Mouse (Mus musculus) hindbrain, embryonic 13.5 days (tissue): ENCODE measurements at regions not wholly inside any gene's neighbourhood (a gene's known extent, or its start where the extent isn't known, plus 50 kb on each side); places are given as distances from the start of the nearest gene placed in this dataset.

Experiments
- ATAC-seq: fragments of 200-750 bp; cut with Nextera tagmentation; 2 replicates; pipeline ENCODE4 v1.8.0; 2017; ENCODE audit warnings: moderate TSS enrichment; ENCODE audit not compliant: low FRiP score
- H3K27ac ChIP-seq: fragments of 300-500 bp; sonication (generic); 2 replicates; pipeline ENCODE4 v1.5.1; 2015; ENCODE audit warnings: inconsistent platforms, mild to moderate bottlenecking, moderate library complexity
- H3K27me3 ChIP-seq: fragments of 300-500 bp; sonication (generic); 2 replicates; pipeline ENCODE4 v1.6.1; 2015; ENCODE audit warnings: mild to moderate bottlenecking, inconsistent platforms
- H3K36me3 ChIP-seq: fragments of 300-500 bp; sonication (generic); 2 replicates; pipeline ENCODE4 v1.6.1; 2015; ENCODE audit warnings: mild to moderate bottlenecking, inconsistent platforms
- H3K4me1 ChIP-seq: fragments of 300-500 bp; sonication (generic); replicated peaks from 2 replicates; pipeline ENCODE4 v1.6.1; 2015; ENCODE audit warnings: inconsistent platforms
- H3K4me2 ChIP-seq: fragments of 300-500 bp; sonication (generic); 2 replicates; pipeline ENCODE4 v1.6.1; 2015; ENCODE audit warnings: inconsistent platforms, mild to moderate bottlenecking, moderate library complexity
- H3K4me3 ChIP-seq: fragments of 300-500 bp; sonication (generic); 2 replicates; pipeline ENCODE4 v1.5.1; 2015; ENCODE audit warnings: mild to moderate bottlenecking, inconsistent platforms
- H3K9ac ChIP-seq: fragments of 300-500 bp; sonication (generic); 2 replicates; pipeline ENCODE4 v1.6.1; 2015; ENCODE audit warnings: mild to moderate bottlenecking, inconsistent platforms
- H3K9me3 ChIP-seq: fragments of 300-500 bp; sonication (generic); 2 replicates; pipeline ENCODE4 v1.6.1; 2016; ENCODE audit warnings: inconsistent platforms
- WGBS: fragments of 180-500 bp; shearing (Covaris S2); methylation state at CpG from one replicate; pipeline ENCODE4 v1.1.7; 2015; 5-methylcytosine and 5-hydroxymethylcytosine counted together

GRCm38 (mm10) chr11:84627259-84627658 lies 101.9 kb upstream of the Lhx1 start:
- 68% methylated on average over 2 of the region's 2 CpGs for WGBS
- Histone ChIP-seq H3K4me1 (peaks cover 21% of the 10 kb centered on the region), H3K36me3 (no peaks in the 10 kb centered on the region), H3K9ac (no peak overlapping the region), H3K27ac (no peak overlapping the region), H3K4me3 (no peak overlapping the region), H3K9me3 (no peaks in the 10 kb centered on the region), H3K27me3 (peaks cover 31% of the 10 kb centered on the region; the same call in 1 of the 2 replicates), H3K4me2 (no peak overlapping the region)
- no peak for ATAC-seq

GRCm38 (mm10) chr11:84624100-84624499 lies 98.8 kb upstream of the Lhx1 start:
- peaks cover 29% of the 10 kb centered on the region; the same call in 1 of the 2 replicates for H3K27me3 ChIP-seq
- H3K9ac ChIP-seq = no peak overlapping the region
- 32% methylated on average over 5 of the region's 5 CpGs for WGBS
- no peaks in the 10 kb centered on the region for H3K36me3 ChIP-seq
- H3K9me3 ChIP-seq = no peaks in the 10 kb centered on the region
- no peak overlapping the region for H3K4me3 ChIP-seq
- H3K27ac ChIP-seq = no peak overlapping the region
- ATAC-seq = no peak
- peaks cover 14% of the 10 kb centered on the region; the same call in 1 of the 2 replicates for H3K4me1 ChIP-seq
- H3K4me2 ChIP-seq = no peak overlapping the region

- Histone ChIP-seq H3K4me1 (no peaks in the 10 kb centered on the region), H3K27ac (no peak overlapping the region), H3K9ac (no peak overlapping the region), H3K36me3 (no peaks in the 10 kb centered on the region), H3K27me3 (peaks cover 22% of the 10 kb centered on the region; the same call in 1 of the 2 replicates), H3K4me3 (no peak overlapping the region), H3K4me2 (no peak overlapping the region), H3K9me3 (no peaks in the 10 kb centered on the region)
- 85% methylated on average over 4 of the region's 4 CpGs for WGBS
- ATAC-seq = no peak
Observed at GRCm38 (mm10) chr11:84619713-84620112, 94.4 kb upstream of the Lhx1 start.

- no peak overlapping the region for H3K27ac ChIP-seq
- no peaks in the 10 kb centered on the region for H3K36me3 ChIP-seq
- ATAC-seq = no peak
- no peak overlapping the region for H3K4me3 ChIP-seq
- H3K27me3 ChIP-seq = 0 out of 2 replicates have a peak, but pooled peaks cover 20% of the 10 kb centered on the region
- H3K9me3 ChIP-seq = no peaks in the 10 kb centered on the region
- no peaks in the 10 kb centered on the region for H3K4me1 ChIP-seq
- WGBS = 89% methylated on average over 3 of the region's 3 CpGs
- no peak overlapping the region for H3K9ac ChIP-seq
- H3K4me2 ChIP-seq = no peak overlapping the region
Observed at GRCm38 (mm10) chr11:84618576-84618975, 93.2 kb upstream of the Lhx1 start.

- Histone ChIP-seq H3K36me3 (no peaks in the 10 kb centered on the region), H3K4me2 (no peak overlapping the region), H3K9me3 (no peaks in the 10 kb centered on the region), H3K4me3 (no peak overlapping the region), H3K9ac (no peak overlapping the region), H3K27me3 (peaks cover 31% of the 10 kb centered on the region; the same call in 1 of the 2 replicates), H3K27ac (no peak overlapping the region), H3K4me1 (peaks cover 10% of the 10 kb centered on the region)
- no peak for ATAC-seq
- 83% methylated on average over 9 of the region's 9 CpGs for WGBS
Observed at GRCm38 (mm10) chr11:84612982-84613720, 87.8 kb upstream of the Lhx1 start.

- Histone ChIP-seq H3K4me1 (peaks cover 17% of the 10 kb centered on the region), H3K9me3 (no peaks in the 10 kb centered on the region), H3K9ac (no peak overlapping the region), H3K4me2 (no peak overlapping the region), H3K4me3 (no peak overlapping the region), H3K36me3 (no peaks in the 10 kb centered on the region), H3K27ac (peak overlapping the region; percentile 35; the same call in 1 of the 2 replicates), H3K27me3 (peaks cover 40% of the 10 kb centered on the region; the same call in 1 of the 2 replicates)
- WGBS = 81% methylated on average over 4 of the region's 4 CpGs
- ATAC-seq = no peak
Observed at GRCm38 (mm10) chr11:84611625-84611879, 86.2 kb upstream of the Lhx1 start.

- no peaks in the 10 kb centered on the region for H3K9me3 ChIP-seq
- WGBS = 59% methylated on average over 7 of the region's 7 CpGs
- no peak overlapping the region for H3K4me3 ChIP-seq
- peaks cover 17% of the 10 kb centered on the region for H3K4me1 ChIP-seq
- H3K27ac ChIP-seq = peak overlapping the region; percentile 76
- no peak overlapping the region for H3K9ac ChIP-seq
- peaks cover 43% of the 10 kb centered on the region; the same call in 1 of the 2 replicates for H3K27me3 ChIP-seq
- H3K4me2 ChIP-seq = no peak overlapping the region
- no peaks in the 10 kb centered on the region for H3K36me3 ChIP-seq
- ATAC-seq = 0 out of 2 replicates have a peak, but pooled peaks have one; percentile 43
Observed at GRCm38 (mm10) chr11:84610774-84611624, 85.7 kb upstream of the Lhx1 start.

- H3K9me3 ChIP-seq = no peaks in the 10 kb centered on the region
- H3K27ac ChIP-seq = peak overlapping the region; percentile 30; the same call in 1 of the 2 replicates
- peaks cover 33% of the 10 kb centered on the region for H3K27me3 ChIP-seq
- H3K36me3 ChIP-seq = no peaks in the 10 kb centered on the region
- ATAC-seq = no peak
- H3K4me2 ChIP-seq = no peak overlapping the region
- H3K9ac ChIP-seq = no peak overlapping the region
- H3K4me3 ChIP-seq = no peak overlapping the region
- 10% methylated on average over 6 of the region's 6 CpGs for WGBS
- peaks cover 32% of the 10 kb centered on the region for H3K4me1 ChIP-seq
Observed at GRCm38 (mm10) chr11:84604781-84605180, 79.4 kb upstream of the Lhx1 start.

- ATAC-seq = peak; percentile 73
- Histone ChIP-seq H3K4me2 (peak overlapping the region; percentile 37), H3K4me1 (peaks cover 25% of the 10 kb centered on the region), H3K9ac (0 out of 2 replicates have a peak overlapping the region, but pooled peaks have one; percentile 39), H3K36me3 (no peaks in the 10 kb centered on the region), H3K27me3 (peaks cover 10% of the 10 kb centered on the region; the same call in 1 of the 2 replicates), H3K9me3 (no peaks in the 10 kb centered on the region), H3K27ac (peak overlapping the region; percentile 63), H3K4me3 (no peak overlapping the region)
- 28% methylated on average over 15 of the region's 15 CpGs for WGBS
Observed at GRCm38 (mm10) chr11:84599267-84599841, 74.0 kb upstream of the Lhx1 start.

GRCm38 (mm10) chr11:84597572-84598295 lies 72.4 kb upstream of the Lhx1 start:
- WGBS = 84% methylated on average over 9 of the region's 9 CpGs
- no peak overlapping the region for H3K4me3 ChIP-seq
- no peak overlapping the region for H3K27ac ChIP-seq
- H3K27me3 ChIP-seq = peaks cover 10% of the 10 kb centered on the region; the same call in 1 of the 2 replicates
- no peaks in the 10 kb centered on the region for H3K36me3 ChIP-seq
- no peak overlapping the region for H3K9ac ChIP-seq
- no peak overlapping the region for H3K4me2 ChIP-seq
- peaks cover 24% of the 10 kb centered on the region for H3K4me1 ChIP-seq
- no peak for ATAC-seq
- H3K9me3 ChIP-seq = no peaks in the 10 kb centered on the region

- Histone ChIP-seq H3K9me3 (no peaks in the 10 kb centered on the region), H3K27me3 (peaks cover 17% of the 10 kb centered on the region), H3K27ac (no peak overlapping the region), H3K4me2 (no peak overlapping the region), H3K36me3 (no peaks in the 10 kb centered on the region), H3K4me1 (peaks cover 18% of the 10 kb centered on the region), H3K4me3 (no peak overlapping the region), H3K9ac (no peak overlapping the region)
- no peak for ATAC-seq
- WGBS = 22% methylated on average over 6 of the region's 6 CpGs
Observed at GRCm38 (mm10) chr11:84592715-84593339, 67.5 kb upstream of the Lhx1 start.
